Mouse (Mus musculus) heart, postnatal 10 days (tissue): ENCODE measurements at regions not wholly inside any gene's neighbourhood (a gene's known extent, or its start where the extent isn't known, plus 50 kb on each side); places are given as distances from the start of the nearest gene placed in this dataset.
A peak's percentile ranks its signal among the peaks of the same experiment; 100 is the strongest.
"Not testable (repeated sequence)": the region's sequence is repeated elsewhere in the genome, so short reads cannot be mapped to it uniquely, and the experiment has no call there.

Experiments used
- DNase-seq, 2 experiments: peaks; one replicate each; pipeline ENCODE4 v3.0.0; 2021
- intact Hi-C: fragments of 180-260 bp; cut with DNase I; formaldehyde crosslinking; loops from one replicate; pipeline ENCODE4 v1.15.1; 2025

- intact Hi-C loops, result no loop called here
Observed at GRCm38 (mm10) chr2:168424277-168425099, 143.0 kb upstream of the Kcng1 start.

GRCm38 (mm10) chr2:168423551-168423950 lies 142.0 kb upstream of the Kcng1 start:
- intact Hi-C loops, result no loop called here

More at GRCm38 (mm10) chr2:168424277-168425099, 143.0 kb upstream of the Kcng1 start:
- no peak for DNase-seq

GRCm38 (mm10) chr2:168415140-168415539 lies 133.6 kb upstream of the Kcng1 start:
- DNase-seq, result no peak
- intact Hi-C loops, result loop anchor here (1.0 kb wide), 1 partner anchor 35 kb away; no protein-coding TSS in a partner anchor

More at GRCm38 (mm10) chr2:168423551-168423950, 142.0 kb upstream of the Kcng1 start:
- DNase-seq, result peak in 1 of 2 experiments; percentile 38

GRCm38 (mm10) chr2:168414110-168414872 lies 132.8 kb upstream of the Kcng1 start:
- no peak for DNase-seq
- intact Hi-C loops, result no loop called here

GRCm38 (mm10) chr2:168412853-168413252 lies 131.3 kb upstream of the Kcng1 start:
- peak in 1 of 2 experiments; percentile 15 for DNase-seq
- intact Hi-C loops, result no loop called here

GRCm38 (mm10) chr2:168402782-168403513 lies 121.4 kb upstream of the Kcng1 start:
- no peak for DNase-seq
- intact Hi-C loops, result no loop called here

GRCm38 (mm10) chr2:168399088-168399709 lies 117.7 kb upstream of the Kcng1 start:
- intact Hi-C loops, result no loop called here
- no peak for DNase-seq

- intact Hi-C loops, result no loop called here
- no peak for DNase-seq
Observed at GRCm38 (mm10) chr2:168396316-168396715, 114.8 kb upstream of the Kcng1 start.

- DNase-seq, result no peak
- intact Hi-C loops, result no loop called here
Observed at GRCm38 (mm10) chr2:168393341-168393740, 111.8 kb upstream of the Kcng1 start.

GRCm38 (mm10) chr2:168392171-168392570 lies 110.6 kb upstream of the Kcng1 start:
- DNase-seq, result not testable (repeated sequence)

GRCm38 (mm10) chr2:168380606-168381005 lies 99.1 kb upstream of the Kcng1 start:
- intact Hi-C loops, result loop anchor here (1.0 kb wide), 1 partner anchor 35 kb away; no protein-coding TSS in a partner anchor
- no peak for DNase-seq

More at GRCm38 (mm10) chr2:168392171-168392570, 110.6 kb upstream of the Kcng1 start:
- intact Hi-C loops, result not testable (repeated sequence)

- DNase-seq, result no peak
- intact Hi-C loops, result no loop called here
Observed at GRCm38 (mm10) chr2:168372356-168372755, 90.8 kb upstream of the Kcng1 start.

- intact Hi-C loops, result no loop called here
- DNase-seq, result peak; percentile 12 to 26
Observed at GRCm38 (mm10) chr2:168371245-168371644, 89.7 kb upstream of the Kcng1 start.

- DNase-seq, result no peak
- intact Hi-C loops, result no loop called here
Observed at GRCm38 (mm10) chr2:168359200-168359599, 77.7 kb upstream of the Kcng1 start.

GRCm38 (mm10) chr2:168358551-168358950 lies 77.0 kb upstream of the Kcng1 start:
- DNase-seq, result no peak
- intact Hi-C loops, result no loop called here

GRCm38 (mm10) chr2:168357815-168358214 lies 76.3 kb upstream of the Kcng1 start:
- no peak for DNase-seq
- intact Hi-C loops, result no loop called here

- intact Hi-C loops, result no loop called here
- no peak for DNase-seq
Observed at GRCm38 (mm10) chr2:168354397-168354796, 72.9 kb upstream of the Kcng1 start.

GRCm38 (mm10) chr2:168352626-168353025 lies 71.1 kb upstream of the Kcng1 start:
- DNase-seq, result no peak
- intact Hi-C loops, result no loop called here

- intact Hi-C loops, result no loop called here
Observed at GRCm38 (mm10) chr2:168352194-168352593, 70.7 kb upstream of the Kcng1 start.

GRCm38 (mm10) chr2:168345384-168345783 lies 63.8 kb upstream of the Kcng1 start:
- intact Hi-C loops, result no loop called here
- no peak for DNase-seq

More at GRCm38 (mm10) chr2:168352194-168352593, 70.7 kb upstream of the Kcng1 start:
- DNase-seq, result no peak
